Mouse (Mus musculus) E14TG2a.4 (cell line): ENCODE results near the gene Tomm40.

Experiments
- CTCF ChIP-seq: conservative IDR thresholded peaks from 2 replicates; pipeline ENCODE4 v1.5.1; 2014; ENCODE audit warnings: low read length
- POU5F1 ChIP-seq: IDR thresholded peaks from 2 replicates; pipeline ENCODE4 v1.6.1; 2014; ENCODE audit warnings: low read length, borderline replicate concordance

- no peak for TF ChIP-seq CTCF
- TF ChIP-seq POU5F1 = no peak
These were observed 3.2 kb upstream of the Tomm40 start for GRCm38 (mm10) chr7:19718297-19718952.
